8 mouse cellular contexts compared by ENCODE assay signal in the genomic region with DNA sequence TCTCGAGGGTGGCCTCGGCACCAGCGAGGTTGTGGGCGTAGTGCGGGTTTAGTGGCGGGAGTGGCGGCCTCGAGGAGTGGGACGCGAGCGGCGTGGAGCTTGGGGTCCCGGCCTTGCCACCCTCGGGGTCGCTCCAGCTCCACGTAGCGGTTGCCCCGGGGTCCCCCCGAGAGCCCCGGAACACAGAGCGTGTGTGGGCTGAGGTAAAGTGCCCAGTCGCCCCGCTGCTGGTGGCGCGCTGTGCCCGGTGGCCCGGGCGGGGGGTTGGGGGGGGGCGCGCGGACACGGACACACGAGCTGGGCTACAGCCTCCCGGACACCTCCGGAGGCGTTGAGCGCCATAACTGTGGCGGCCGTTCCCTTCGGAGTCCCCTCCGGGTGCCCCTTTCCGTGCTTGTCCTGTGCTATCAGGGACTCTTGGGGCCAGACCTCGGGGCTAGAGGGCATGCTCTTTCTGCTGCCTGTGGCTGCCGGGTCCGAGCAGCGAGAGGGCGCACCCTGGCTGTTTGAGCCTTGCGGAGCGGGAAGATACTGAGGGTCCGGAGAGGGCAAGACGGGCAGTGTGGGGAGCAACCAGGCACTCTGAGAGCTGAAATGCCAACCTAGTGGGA. TPM values are rescaled to one million over a fixed set of nuclear protein-coding genes. Genes with fewer than 3 reads are reported as not detected.
DNase-seq lines count a peak whose midpoint lies in the region; ATAC-seq and TF ChIP-seq lines count a peak whose summit lies in the region.

No protein-coding gene starts in this region.

- no peak; the same call in none of the 2 replicates for ATAC-seq in intestine, embryonic 14.5 days (replicated peaks; ENCODE audit: low FRiP score, low TSS enrichment, low read depth)
- peak; percentile 47 for ATAC-seq in liver, embryonic 14.5 days (ENCODE audit: insufficient read depth)
- no peak; the same call in 1 of the 2 replicates for ATAC-seq in stomach, postnatal 0 days (ENCODE audit: low FRiP score, low TSS enrichment)

- no peaks in the 10 kb centered on the region for H3K27me3 ChIP-seq in intestine, embryonic 14.5 days (replicated peaks; ENCODE audit: control insufficient read depth, insufficient read depth, low read length)
- H3K27me3 ChIP-seq in liver, embryonic 14.5 days (ENCODE audit: control insufficient read depth, insufficient read depth, low read length): no peaks in the 10 kb centered on the region
- no peaks in the 10 kb centered on the region for H3K27me3 ChIP-seq in stomach, postnatal 0 days (ENCODE audit: control insufficient read depth, insufficient read depth, low read length)

- no peaks in the 10 kb centered on the region for H3K9me3 ChIP-seq in intestine, embryonic 14.5 days (ENCODE audit: control insufficient read depth, low read length)
- H3K9me3 ChIP-seq in liver, embryonic 14.5 days (ENCODE audit: control insufficient read depth, low read length): no peaks in the 10 kb centered on the region
- H3K9me3 ChIP-seq in stomach, postnatal 0 days (ENCODE audit: control insufficient read depth, low read length): no peaks in the 10 kb centered on the region

- DNase-seq in urinary bladder, postnatal 14 days (ENCODE audit: low spot score): peak; percentile 18
- no peak for DNase-seq in urinary bladder, postnatal 10 days (ENCODE audit: low spot score)
- DNase-seq in cerebellum, postnatal 10 days: peak; percentile 45
- DNase-seq in frontal cortex, postnatal 10 days (ENCODE audit: low spot score in 2 of 2): peak; percentile 3 to 14
- peak; percentile 63 for DNase-seq in intestine, embryonic 14.5 days (ENCODE audit: low spot score)
- peak in 2 of 3 experiments; percentile 25 to 26 for DNase-seq in liver, embryonic 14.5 days (ENCODE audit: low read depth in 3 of 3, low spot score in 3 of 3)
- peak; percentile 26 for DNase-seq in naive thymus-derived CD4-positive, alpha-beta T cell, adult 2 months (ENCODE audit: low read depth)
- peak; percentile 22 for DNase-seq in stomach, postnatal 0 days (ENCODE audit: low spot score)

- peak overlapping the region; percentile 71 for H3K27ac ChIP-seq in intestine, embryonic 14.5 days (ENCODE audit: low read depth)
- H3K27ac ChIP-seq in liver, embryonic 14.5 days: peak overlapping the region; percentile 59
- peak overlapping the region; percentile 74 for H3K27ac ChIP-seq in stomach, postnatal 0 days (replicated peaks)

- H3K36me3 ChIP-seq in intestine, embryonic 14.5 days (ENCODE audit: control insufficient read depth, insufficient read depth, low read length): no peaks in the 10 kb centered on the region
- H3K36me3 ChIP-seq in liver, embryonic 14.5 days (replicated peaks; ENCODE audit: control insufficient read depth, insufficient read depth, low read depth): no peaks in the 10 kb centered on the region
- no peaks in the 10 kb centered on the region for H3K36me3 ChIP-seq in stomach, postnatal 0 days (ENCODE audit: control insufficient read depth, insufficient read depth, low read length)

- no peaks in the 10 kb centered on the region for H3K4me1 ChIP-seq in intestine, embryonic 14.5 days (replicated peaks; ENCODE audit: control insufficient read depth, insufficient read depth, low read length)
- H3K4me1 ChIP-seq in liver, embryonic 14.5 days (replicated peaks; ENCODE audit: control insufficient read depth in 2 of 2, insufficient read depth in 2 of 2, low read length in 1 of 2): 0 out of 4 replicates have a peak, but pooled peaks cover 0 to 2% of the 10 kb centered on the region in 2 experiments
- H3K4me1 ChIP-seq in stomach, postnatal 0 days (replicated peaks; ENCODE audit: control insufficient read depth, insufficient read depth): no peaks in the 10 kb centered on the region

- H3K4me2 ChIP-seq in intestine, embryonic 14.5 days (ENCODE audit: low read length): peak overlapping the region; percentile 54
- peak overlapping the region; percentile 80 for H3K4me2 ChIP-seq in liver, embryonic 14.5 days (ENCODE audit: low read depth)
- peak overlapping the region; percentile 63 for H3K4me2 ChIP-seq in stomach, postnatal 0 days (replicated peaks; ENCODE audit: low read depth)

- H3K9ac ChIP-seq in intestine, embryonic 14.5 days (ENCODE audit: low read length): peak overlapping the region; percentile 67
- H3K9ac ChIP-seq in liver, embryonic 14.5 days (replicated peaks): peak overlapping the region; percentile 80
- H3K9ac ChIP-seq in stomach, postnatal 0 days (ENCODE audit: low read length): peak overlapping the region; percentile 67

- H3K4me3 ChIP-seq in intestine, embryonic 14.5 days (ENCODE audit: low read depth, low read length): peak overlapping the region; percentile 55
- H3K4me3 ChIP-seq in liver, embryonic 14.5 days (ENCODE audit: insufficient read depth in 1 of 2, low read depth in 2 of 2, low read length in 2 of 2): peak overlapping the region; percentile 75 to 93
- H3K4me3 ChIP-seq in stomach, postnatal 0 days (ENCODE audit: low read depth, low read length): peak overlapping the region; percentile 56

- no peak for TF ChIP-seq EP300 in liver, embryonic 14.5 days (IDR thresholded peaks at IDR 0.05; ENCODE audit: low read depth)
- no peak for TF ChIP-seq EP300 in stomach, postnatal 0 days (optimal IDR thresholded peaks at IDR 0.05)

- WGBS in intestine, embryonic 14.5 days: 14% methylated on average over 24 of the region's 51 CpGs
- 8% methylated on average over 32 of the region's 51 CpGs for WGBS in liver, embryonic 14.5 days (ENCODE audit: insufficient replicate concordance)
- 16% methylated on average over 41 of the region's 51 CpGs for WGBS in stomach, postnatal 0 days

- peak; percentile 73 for TF ChIP-seq CTCF in liver, embryonic 14.5 days (IDR thresholded peaks at IDR 0.05; ENCODE audit: low read depth)
- TF ChIP-seq CTCF in stomach, postnatal 0 days (IDR thresholded peaks at IDR 0.05; ENCODE audit: low read depth): peak; percentile 42

RNA-seq across cellular contexts. Expression of a gene that starts 0.5 kb away (rescaled TPM):
- 12.3 and 13.9 TPM in 2 replicates for polyA plus RNA-seq in intestine, embryonic 14.5 days (2014; fragmentation: Nextera tagmentation; extraction: Ambion mirVana)
- 1.9 and 3.3 TPM in 2 replicates for polyA plus RNA-seq in liver, embryonic 14.5 days (2012; rRNA removed)
- 6.3 and 7.3 TPM in 2 replicates for polyA plus RNA-seq in liver, embryonic 14.5 days (2014; fragmentation: Nextera tagmentation; extraction: Ambion mirVana)
- polyA plus RNA-seq in stomach, postnatal 0 days (2015; fragmentation: Nextera tagmentation; extraction: Ambion mirVana): 3.2 and 3.4 TPM in 2 replicates
